In genomic region chr2:101781357-101781777, GRCm38 (mm10) we compare ENCODE assay signal across 14 mouse cellular contexts.
DNase-seq lines count a peak whose midpoint lies in the region; ATAC-seq and TF ChIP-seq lines count a peak whose summit lies in the region.
"Had no signal": no experiment of that assay in that cellular context is flagged by ENCODE, and none has a peak within 500 bp of the region (broad histone marks: within the 10 kb centered on the region; RNA-seq: fewer than 3 reads in every experiment).

No protein-coding gene starts in this region.

- no peak overlapping the region for H3K4me2 ChIP-seq in liver, embryonic 13.5 days
- no peak overlapping the region for H3K4me2 ChIP-seq in liver, embryonic 11.5 days
- H3K4me2 ChIP-seq: heart, embryonic 15.5 days; kidney, embryonic 15.5 days had no signal

- H3K4me3 ChIP-seq in liver, embryonic 13.5 days (replicated peaks), result no peak overlapping the region
- H3K4me3 ChIP-seq in liver, embryonic 11.5 days (ENCODE audit: low read depth, low read length), result no peak overlapping the region
- H3K4me3 ChIP-seq in megakaryocyte, embryonic 14.5 days (replicated peaks), result peak overlapping the region; percentile 87
- H3K4me3 ChIP-seq: heart, embryonic 15.5 days; kidney, embryonic 15.5 days had no signal

- no peaks in the 10 kb centered on the region for H3K27me3 ChIP-seq in liver, embryonic 13.5 days
- no peaks in the 10 kb centered on the region for H3K27me3 ChIP-seq in liver, embryonic 11.5 days (replicated peaks; ENCODE audit: control insufficient read depth, insufficient read depth, low read length)
- no peaks in the 10 kb centered on the region for H3K27me3 ChIP-seq in megakaryocyte, embryonic 14.5 days (replicated peaks)
- H3K27me3 ChIP-seq: heart, embryonic 15.5 days; kidney, embryonic 15.5 days had no signal

- no peaks in the 10 kb centered on the region for H3K9me3 ChIP-seq in liver, embryonic 13.5 days (replicated peaks)
- no peaks in the 10 kb centered on the region for H3K9me3 ChIP-seq in liver, embryonic 11.5 days (ENCODE audit: control insufficient read depth, low read length)
- no peaks in the 10 kb centered on the region for H3K9me3 ChIP-seq in megakaryocyte, embryonic 14.5 days
- H3K9me3 ChIP-seq: heart, embryonic 15.5 days; kidney, embryonic 15.5 days had no signal

- peaks cover 7% of the 10 kb centered on the region; the same call in 1 of the 2 replicates for H3K4me1 ChIP-seq in liver, embryonic 13.5 days (replicated peaks)
- H3K4me1 ChIP-seq in liver, embryonic 11.5 days (replicated peaks; ENCODE audit: control insufficient read depth, insufficient read depth, low read length), result no peaks in the 10 kb centered on the region
- H3K4me1 ChIP-seq in megakaryocyte, embryonic 14.5 days, result peaks cover 81% of the 10 kb centered on the region
- H3K4me1 ChIP-seq: heart, embryonic 15.5 days; kidney, embryonic 15.5 days had no signal

- DNase-seq in liver, embryonic 13.5 days, result no peak
- no peak for DNase-seq in liver, embryonic 11.5 days (ENCODE audit: low spot score)
- peak; percentile 41 for DNase-seq in MEL-GATA-1-ER (ENCODE audit: extremely low read depth, low read depth)
- DNase-seq in brain, embryonic 14.5 days (ENCODE audit: low read depth), result peak; percentile 41
- DNase-seq in ovary, adult 18-20 months (ENCODE audit: low spot score), result no peak
- no peak for DNase-seq in adrenal gland, postnatal 4 days (ENCODE audit: low spot score in 2 of 2)
- DNase-seq: adrenal gland, postnatal 10 days; cerebellum, adult 9-10 months; right cerebral cortex, postnatal 4 days; thymus, adult 18-20 months had no signal

- H3K27ac ChIP-seq in liver, embryonic 13.5 days, result peak overlapping the region; percentile 13; the same call in 1 of the 2 replicates
- no peak overlapping the region for H3K27ac ChIP-seq in liver, embryonic 11.5 days (ENCODE audit: low read depth, low read length)
- H3K27ac ChIP-seq: heart, embryonic 15.5 days; kidney, embryonic 15.5 days had no signal

- no peak for TF ChIP-seq POLR2A in brain, embryonic 14.5 days (IDR thresholded peaks at IDR 0.05; ENCODE audit: borderline replicate concordance, extremely low read depth, insufficient read depth, insufficient read length, poor library complexity, severe bottlenecking)

- 28% methylated on average over 4 of the region's 4 CpGs for WGBS in liver, embryonic 13.5 days (ENCODE audit: insufficient replicate concordance)
- 54% methylated on average over 4 of the region's 4 CpGs for WGBS in liver, embryonic 11.5 days

- H3K9ac ChIP-seq in liver, embryonic 13.5 days, result no peak overlapping the region
- no peak overlapping the region for H3K9ac ChIP-seq in liver, embryonic 11.5 days (ENCODE audit: low read depth, low read length)
- H3K9ac ChIP-seq: heart, embryonic 15.5 days; kidney, embryonic 15.5 days had no signal

- H3K36me3 ChIP-seq in liver, embryonic 13.5 days, result no peaks in the 10 kb centered on the region
- no peaks in the 10 kb centered on the region for H3K36me3 ChIP-seq in liver, embryonic 11.5 days (ENCODE audit: control insufficient read depth, insufficient read depth, low read length)
- H3K36me3 ChIP-seq in megakaryocyte, embryonic 14.5 days (replicated peaks; ENCODE audit: low read length), result peaks cover 59% of the 10 kb centered on the region
- H3K36me3 ChIP-seq: heart, embryonic 15.5 days had no signal

- peak; percentile 23; the same call in 1 of the 2 replicates for ATAC-seq in liver, embryonic 13.5 days (ENCODE audit: low read depth)
- ATAC-seq in liver, embryonic 11.5 days (replicated peaks; ENCODE audit: low FRiP score), result no peak
- ATAC-seq in erythroid progenitor cell, adult 5-6 weeks (replicated peaks; ENCODE audit: low FRiP score, poor library complexity, severe bottlenecking), result no peak

- no peak for TF ChIP-seq CTCF in brain, embryonic 14.5 days (IDR thresholded peaks at IDR 0.05; ENCODE audit: borderline replicate concordance, extremely low read depth, insufficient read depth, insufficient read length)

Comparison
In these comparisons a context has a peak if more than half of its experiments do, and no peak if none do; other contexts are left out.
1. DNase-seq: peak in MEL-GATA-1-ER (single experiment) and brain, embryonic 14.5 days (single experiment); none in liver, embryonic 13.5 days (single experiment), liver, embryonic 11.5 days (single experiment), ovary, adult 18-20 months (single experiment) and adrenal gland, postnatal 4 days (0 of 2).